Mouse (Mus musculus): ENCODE data around the gene Slc25a21. TPM values are rescaled to one million over a fixed set of nuclear protein-coding genes. Genes with fewer than 3 reads are reported as not detected.

The Slc25a21 gene
- total RNA-seq, 1 experiment = 0.54 TPM

DNA sequence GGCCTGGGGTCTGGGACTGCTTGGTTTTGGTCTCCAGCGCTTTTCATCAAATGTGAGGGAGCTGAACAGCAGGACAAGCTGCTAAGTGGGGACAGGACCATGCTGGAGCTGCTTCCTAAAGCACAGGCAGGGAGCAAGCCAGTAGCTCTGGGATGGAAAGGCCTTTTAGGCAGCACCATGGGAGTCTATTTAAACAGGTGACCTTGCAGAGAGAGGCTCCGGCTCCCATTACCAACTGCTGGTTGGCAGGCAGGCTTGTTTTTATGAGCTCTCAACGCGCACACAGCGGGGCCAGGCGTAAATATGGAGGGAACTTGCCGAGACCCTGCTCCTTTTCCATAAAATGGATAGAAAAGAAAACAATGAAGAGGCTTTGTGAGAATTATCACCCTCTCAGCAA is 292.1 kb downstream of the Slc25a21 start:
- in situ Hi-C loops (cut with MboI; ENCODE audit: low sequenced_read_pairs in 2 of 2, unreplicated experiment in 2 of 2) = no loop called here
- no peak overlapping the region for H3K4me3 ChIP-seq (ENCODE audit: insufficient read depth in 1 of 2, low read depth in 1 of 2, low read length in 2 of 2, poor library complexity in 1 of 2, severe bottlenecking in 1 of 2)

DNA sequence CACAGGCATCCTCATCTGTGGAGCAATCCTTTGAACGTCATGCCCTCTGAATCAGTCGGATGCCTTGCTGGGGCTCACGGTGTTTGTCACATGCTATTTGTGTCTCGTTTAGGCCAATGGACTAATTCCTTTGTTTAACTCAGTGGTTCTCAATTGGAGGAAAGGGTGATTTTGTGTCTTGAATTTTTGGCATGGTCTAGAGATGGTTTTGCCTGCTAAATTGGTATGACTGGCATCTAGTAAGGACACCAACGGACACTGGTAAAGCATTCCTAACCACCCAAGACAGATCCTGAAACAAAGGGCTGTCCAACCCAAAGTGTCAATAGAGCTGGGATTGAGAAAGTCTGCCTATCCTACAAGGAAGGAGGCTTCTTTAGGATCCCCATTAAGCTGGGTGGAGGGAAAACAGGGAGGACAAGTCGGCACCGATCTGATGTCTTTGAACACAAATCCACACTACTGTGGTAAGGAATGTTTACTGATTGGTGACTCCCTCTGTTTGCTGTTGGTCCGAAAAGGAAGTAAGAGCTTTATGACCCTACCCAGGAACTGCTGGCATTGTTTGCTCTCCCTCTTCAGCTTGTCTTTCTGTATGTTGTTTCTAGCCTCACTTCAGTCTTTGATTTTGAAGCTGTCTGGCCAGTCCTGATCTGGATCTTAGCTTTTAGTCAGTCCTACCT is 294.4 kb downstream of the Slc25a21 start:
- Histone ChIP-seq H3K27ac (ENCODE audit: insufficient read depth, low read depth, low read length, poor library complexity, severe bottlenecking) (no peak overlapping the region), H3K4me3 (ENCODE audit: insufficient read depth in 1 of 2, low read depth in 1 of 2, low read length in 2 of 2, poor library complexity in 1 of 2, severe bottlenecking in 1 of 2) (no peak overlapping the region), H3K9ac (ENCODE audit: insufficient read depth, low read depth, low read length, poor library complexity, severe bottlenecking) (no peak overlapping the region), H3K36me3 (ENCODE audit: control insufficient read depth, insufficient read depth, low read length, poor library complexity, severe bottlenecking) (no peaks in the 10 kb centered on the region), H3K4me1 (ENCODE audit: control insufficient read depth in 2 of 2, insufficient read depth in 2 of 2, low read length in 2 of 2, poor library complexity in 1 of 2) (no peaks in the 10 kb centered on the region), H3K9me3 (ENCODE audit: control insufficient read depth, insufficient read depth, low read depth, low read length) (no peaks in the 10 kb centered on the region)
- in situ Hi-C loops (cut with MboI; ENCODE audit: low sequenced_read_pairs in 2 of 2, unreplicated experiment in 2 of 2) = no loop called here
- DNase-seq (ENCODE audit: low read depth, low spot score) = no peak
- no peak for TF ChIP-seq HCFC1 (IDR thresholded peaks at IDR 0.05; ENCODE audit: borderline replicate concordance, insufficient read depth, low read length)
- no peak for TF ChIP-seq MAFK (IDR thresholded peaks at IDR 0.05; ENCODE audit: insufficient read depth, low read depth, low read length)
- no peak for TF ChIP-seq CHD2 (IDR thresholded peaks at IDR 0.05; ENCODE audit: low read depth, low read length)
- TF ChIP-seq ZC3H11A (IDR thresholded peaks at IDR 0.05; ENCODE audit: borderline replicate concordance, low read depth, low read length) = no peak
- TF ChIP-seq ZNF384 (IDR thresholded peaks at IDR 0.05; ENCODE audit: low read depth, low read length) = no peak

More for the DNA sequence above, 292.1 kb downstream of the Slc25a21 start:
- Histone ChIP-seq H3K36me3 (ENCODE audit: control insufficient read depth, insufficient read depth, low read length, poor library complexity, severe bottlenecking) (no peaks in the 10 kb centered on the region), H3K9ac (ENCODE audit: insufficient read depth, low read depth, low read length, poor library complexity, severe bottlenecking) (no peak overlapping the region), H3K4me1 (ENCODE audit: control insufficient read depth in 2 of 2, insufficient read depth in 2 of 2, low read length in 2 of 2, poor library complexity in 1 of 2) (no peaks in the 10 kb centered on the region), H3K9me3 (ENCODE audit: control insufficient read depth, insufficient read depth, low read depth, low read length) (no peaks in the 10 kb centered on the region), H3K27ac (ENCODE audit: insufficient read depth, low read depth, low read length, poor library complexity, severe bottlenecking) (no peak overlapping the region)
- no peak for DNase-seq (ENCODE audit: low read depth, low spot score)
- TF ChIP-seq CHD2 (IDR thresholded peaks at IDR 0.05; ENCODE audit: low read depth, low read length) (no peak), ZNF384 (IDR thresholded peaks at IDR 0.05; ENCODE audit: low read depth, low read length) (no peak), HCFC1 (IDR thresholded peaks at IDR 0.05; ENCODE audit: borderline replicate concordance, insufficient read depth, low read length) (no peak), ZC3H11A (IDR thresholded peaks at IDR 0.05; ENCODE audit: borderline replicate concordance, low read depth, low read length) (no peak), MAFK (IDR thresholded peaks at IDR 0.05; ENCODE audit: insufficient read depth, low read depth, low read length) (no peak)

DNA sequence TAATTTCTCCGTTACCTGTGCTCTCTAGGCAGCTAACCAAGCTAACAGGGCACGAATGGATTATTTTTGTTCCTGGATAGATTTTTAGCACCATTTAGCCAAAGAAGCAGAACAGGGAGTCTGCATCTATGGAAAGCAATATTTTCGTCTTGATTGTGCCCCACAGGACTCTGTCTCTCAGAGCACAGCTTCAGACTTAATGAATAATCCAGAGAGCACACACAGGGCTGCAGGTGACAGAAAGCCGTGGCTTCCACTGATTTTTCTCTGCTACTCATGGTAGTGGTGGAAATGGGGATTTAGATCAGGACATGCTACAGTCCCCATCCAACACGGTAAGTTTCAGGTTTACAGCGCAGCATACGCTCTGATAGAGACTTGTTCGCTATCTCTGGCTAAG is 299.3 kb downstream of the Slc25a21 start:
- in situ Hi-C loops (cut with MboI; ENCODE audit: low sequenced_read_pairs in 2 of 2, unreplicated experiment in 2 of 2) = no loop called here
- TF ChIP-seq MAFK (IDR thresholded peaks at IDR 0.05; ENCODE audit: insufficient read depth, low read depth, low read length) = no peak
- no peak for TF ChIP-seq HCFC1 (IDR thresholded peaks at IDR 0.05; ENCODE audit: borderline replicate concordance, insufficient read depth, low read length)
- TF ChIP-seq ZC3H11A (IDR thresholded peaks at IDR 0.05; ENCODE audit: borderline replicate concordance, low read depth, low read length) = no peak
- Histone ChIP-seq H3K4me1 (ENCODE audit: control insufficient read depth in 2 of 2, insufficient read depth in 2 of 2, low read length in 2 of 2, poor library complexity in 1 of 2) (no peaks in the 10 kb centered on the region), H3K27ac (ENCODE audit: insufficient read depth, low read depth, low read length, poor library complexity, severe bottlenecking) (no peak overlapping the region), H3K9me3 (ENCODE audit: control insufficient read depth, insufficient read depth, low read depth, low read length) (no peaks in the 10 kb centered on the region), H3K9ac (ENCODE audit: insufficient read depth, low read depth, low read length, poor library complexity, severe bottlenecking) (no peak overlapping the region), H3K36me3 (ENCODE audit: control insufficient read depth, insufficient read depth, low read length, poor library complexity, severe bottlenecking) (no peaks in the 10 kb centered on the region), H3K4me3 (ENCODE audit: insufficient read depth in 1 of 2, low read depth in 1 of 2, low read length in 2 of 2, poor library complexity in 1 of 2, severe bottlenecking in 1 of 2) (no peak overlapping the region)
- no peak for DNase-seq (ENCODE audit: low read depth, low spot score)

DNA sequence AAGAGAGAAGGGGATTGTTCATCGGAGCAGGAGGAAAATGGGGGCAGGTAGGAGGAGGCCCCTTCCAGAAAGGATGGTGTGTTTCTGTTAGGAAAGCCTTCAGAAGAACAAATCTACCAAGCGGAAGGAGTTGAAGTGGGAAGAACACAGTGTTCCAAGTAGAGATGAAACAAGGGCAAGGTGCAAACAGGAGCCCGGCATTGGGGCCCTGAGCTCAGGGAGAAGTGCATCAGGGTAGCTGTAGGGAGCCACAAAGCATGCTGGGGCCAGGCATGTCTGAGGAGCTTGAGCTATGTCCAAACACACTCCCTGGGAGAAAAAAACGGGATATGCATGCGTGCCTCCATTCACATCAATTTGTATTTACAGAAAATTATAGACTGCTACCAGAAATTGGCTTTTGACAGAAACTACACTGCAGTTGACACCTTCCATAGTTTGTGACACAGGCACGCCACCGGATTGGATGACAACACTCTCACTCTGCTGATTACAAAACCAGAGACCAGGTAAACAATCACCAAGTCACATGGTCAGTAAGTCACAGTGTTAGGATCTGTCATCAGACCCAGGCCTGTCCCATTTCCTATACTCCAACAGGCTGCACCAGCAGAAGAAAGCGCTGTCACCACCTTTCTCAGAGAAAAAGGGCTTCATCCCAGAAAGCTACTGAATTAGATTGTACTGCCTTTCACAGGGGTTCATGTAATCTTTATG is 299.9 kb downstream of the Slc25a21 start:
- TF ChIP-seq ZNF384 (IDR thresholded peaks at IDR 0.05; ENCODE audit: low read depth, low read length) = no peak
- no peak for TF ChIP-seq CHD2 (IDR thresholded peaks at IDR 0.05; ENCODE audit: low read depth, low read length)
- TF ChIP-seq ZC3H11A (IDR thresholded peaks at IDR 0.05; ENCODE audit: borderline replicate concordance, low read depth, low read length) = no peak
- no peak for TF ChIP-seq HCFC1 (IDR thresholded peaks at IDR 0.05; ENCODE audit: borderline replicate concordance, insufficient read depth, low read length)
- TF ChIP-seq MAFK (IDR thresholded peaks at IDR 0.05; ENCODE audit: insufficient read depth, low read depth, low read length) = no peak
- Histone ChIP-seq H3K4me1 (ENCODE audit: control insufficient read depth in 2 of 2, insufficient read depth in 2 of 2, low read length in 2 of 2, poor library complexity in 1 of 2) (no peaks in the 10 kb centered on the region), H3K9ac (ENCODE audit: insufficient read depth, low read depth, low read length, poor library complexity, severe bottlenecking) (no peak overlapping the region), H3K36me3 (ENCODE audit: control insufficient read depth, insufficient read depth, low read length, poor library complexity, severe bottlenecking) (no peaks in the 10 kb centered on the region), H3K27ac (ENCODE audit: insufficient read depth, low read depth, low read length, poor library complexity, severe bottlenecking) (no peak overlapping the region), H3K4me3 (ENCODE audit: insufficient read depth in 1 of 2, low read depth in 1 of 2, low read length in 2 of 2, poor library complexity in 1 of 2, severe bottlenecking in 1 of 2) (no peak overlapping the region), H3K9me3 (ENCODE audit: control insufficient read depth, insufficient read depth, low read depth, low read length) (no peaks in the 10 kb centered on the region)
- no peak for DNase-seq (ENCODE audit: low read depth, low spot score)
- in situ Hi-C loops (cut with MboI; ENCODE audit: low sequenced_read_pairs in 2 of 2, unreplicated experiment in 2 of 2) = no loop called here
